Mouse (Mus musculus) MEL (cell line): ENCODE data around the gene Elovl7.

Source experiments
- CTCF ChIP-seq, 3 experiments: IDR thresholded peaks in 2 of 3; conservative IDR thresholded peaks in 1 of 3; 2 replicates each; pipeline ENCODE4 v1.5.1; 2011 to 2012; ENCODE audit warnings: low read length in 3 of 3, low read depth in 2 of 3, mild to moderate bottlenecking in 2 of 3, improper control_type of control experiment in 1 of 3, inconsistent platforms in 1 of 3, mixed read lengths in 1 of 3, moderate library complexity in 1 of 3; ENCODE audit not compliant: control insufficient read depth in 1 of 3, insufficient read depth in 1 of 3, poor library complexity in 1 of 3, severe bottlenecking in 1 of 3
- E2F4 ChIP-seq: IDR thresholded peaks from 2 replicates; pipeline ENCODE4 v1.6.1; 2011; ENCODE audit warnings: low read depth, low read length, improper control_type of control experiment, borderline replicate concordance
- HCFC1 ChIP-seq: IDR thresholded peaks from 2 replicates; pipeline ENCODE4 v1.6.1; 2012; ENCODE audit warnings: low read depth, mild to moderate bottlenecking, inconsistent platforms, low read length, improper control_type of control experiment, moderate library complexity
- KAT2A ChIP-seq: conservative IDR thresholded peaks from 2 replicates; pipeline ENCODE4 v1.6.1; 2012; ENCODE audit warnings: low read depth, low read length, improper control_type of control experiment, inconsistent platforms
- MAX ChIP-seq: IDR thresholded peaks from 2 replicates; pipeline ENCODE4 v1.6.1; 2011; ENCODE audit warnings: low read length, improper control_type of control experiment
- NELFE ChIP-seq: IDR thresholded peaks from 2 replicates; pipeline ENCODE4 v1.6.1; 2011; ENCODE audit warnings: low read depth, low read length, improper control_type of control experiment
- SIN3A ChIP-seq: IDR thresholded peaks from 2 replicates; pipeline ENCODE4 v1.6.1; 2012; ENCODE audit warnings: low read length, improper control_type of control experiment, inconsistent platforms

DNA sequence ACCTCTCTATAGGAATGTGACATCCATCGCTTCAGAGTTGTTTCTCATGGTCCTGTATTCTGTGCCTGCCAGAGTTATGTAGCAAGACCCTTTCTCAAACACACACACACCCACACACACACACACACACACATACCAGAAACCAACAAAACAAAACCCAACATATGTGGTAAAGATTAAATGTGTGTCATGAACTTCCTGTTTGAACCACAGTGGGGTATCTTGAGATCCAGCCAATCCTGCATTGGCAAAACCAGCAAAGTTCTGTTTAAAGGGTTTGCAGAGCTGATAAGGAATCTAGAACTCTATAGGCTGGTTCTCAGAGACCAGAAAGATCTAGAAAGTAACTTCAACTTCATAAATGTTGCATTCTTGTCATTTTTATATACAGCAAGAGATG lies 44.2 kb upstream of the Elovl7 start:
- TF ChIP-seq MAX = 0 out of 2 replicates have a peak, but pooled peaks have one; percentile 23
- TF ChIP-seq CTCF (IDR thresholded peaks at IDR 0.05 in 2 of 3, conservative IDR thresholded peaks at IDR 0.05 in 1 of 3; ENCODE audit: control insufficient read depth in 1 of 3, insufficient read depth in 1 of 3, low read depth in 2 of 3, low read length in 3 of 3, poor library complexity in 1 of 3, severe bottlenecking in 1 of 3) = no peak
- no peak for TF ChIP-seq KAT2A
- TF ChIP-seq HCFC1 = peak; percentile 52
- no peak for TF ChIP-seq NELFE
- TF ChIP-seq E2F4 = no peak
- TF ChIP-seq SIN3A = peak; percentile 91
